Mouse (Mus musculus) limb, embryonic 10.5 days (tissue): ENCODE results near the gene Lrrc74a. TPM values are rescaled to one million over a fixed set of nuclear protein-coding genes. Genes with fewer than 3 reads are reported as not detected.
A peak's percentile ranks its signal among the peaks of the same experiment; 100 is the strongest.

ENCODE experiments used
- DNase-seq: peaks from one replicate; pipeline ENCODE4 v3.0.0-alpha.2; 2017; ENCODE audit warnings: low spot score
- H3K27ac ChIP-seq: fragments of 300-500 bp; sonication (generic); 2 replicates; pipeline ENCODE4 v1.5.1; 2016; ENCODE audit warnings: mild to moderate bottlenecking
- H3K27me3 ChIP-seq: fragments of 300-500 bp; sonication (generic); 2 replicates; pipeline ENCODE4 v1.6.1; 2016; ENCODE audit warnings: low read depth, mild to moderate bottlenecking; ENCODE audit not compliant: poor library complexity, severe bottlenecking
- H3K36me3 ChIP-seq: fragments of 300-500 bp; sonication (generic); 2 replicates; pipeline ENCODE4 v1.6.1; 2016; ENCODE audit warnings: mild to moderate bottlenecking, moderate library complexity
- H3K4me1 ChIP-seq: fragments of 300-500 bp; sonication (generic); 2 replicates; pipeline ENCODE4 v1.6.1; 2016
- H3K4me3 ChIP-seq: fragments of 300-500 bp; sonication (generic); 2 replicates; pipeline ENCODE4 v1.5.1; 2016; ENCODE audit warnings: mild to moderate bottlenecking, moderate library complexity
- H3K9me3 ChIP-seq: fragments of 300-500 bp; sonication (generic); replicated peaks from 2 replicates; pipeline ENCODE4 v1.6.1; 2016; ENCODE audit warnings: mild to moderate bottlenecking
- WGBS: fragments of 180-500 bp; shearing (Covaris S2); methylation state at CpG from one replicate; pipeline ENCODE4 v1.1.7; 2016; 5-methylcytosine and 5-hydroxymethylcytosine counted together
- polyA plus RNA-seq: library from polyadenylated mRNA; unstranded; fragments of >200 nt; fragmentation: Nextera tagmentation; extraction: Ambion mirVana; gene quantifications from 2 replicates; pipeline ENCODE4 v1.2.1, GENCODE M21; 2016

Gene Lrrc74a
- polyA plus RNA-seq, 1 experiment from 2014 or later: not detected

GRCm38 (mm10) chr12:86795838-86796232 lies 61.7 kb downstream of the Lrrc74a start:
- WGBS: 0% methylated on average over 4 of the region's 4 CpGs

GRCm38 (mm10) chr12:86796351-86796750 lies 62.2 kb downstream of the Lrrc74a start:
- H3K27ac ChIP-seq: peak overlapping the region; percentile 8; the same call in 1 of the 2 replicates
- no peaks in the 10 kb centered on the region for H3K9me3 ChIP-seq

More at GRCm38 (mm10) chr12:86795838-86796232, 61.7 kb downstream of the Lrrc74a start:
- Histone ChIP-seq H3K4me1 (peaks cover 22% of the 10 kb centered on the region), H3K27ac (peak overlapping the region; percentile 8; the same call in 1 of the 2 replicates), H3K27me3 (no peaks in the 10 kb centered on the region), H3K36me3 (no peaks in the 10 kb centered on the region), H3K9me3 (no peaks in the 10 kb centered on the region), H3K4me3 (no peak overlapping the region)
- DNase-seq: peak; percentile 89

GRCm38 (mm10) chr12:86797771-86798170 lies 63.6 kb downstream of the Lrrc74a start:
- peaks cover 41% of the 10 kb centered on the region for H3K4me1 ChIP-seq
- H3K9me3 ChIP-seq: no peaks in the 10 kb centered on the region
- H3K27me3 ChIP-seq: no peaks in the 10 kb centered on the region
- DNase-seq: no peak
- H3K27ac ChIP-seq: peak overlapping the region; percentile 33; the same call in 1 of the 2 replicates
- WGBS: 85% methylated on average over 4 of the region's 4 CpGs
- H3K4me3 ChIP-seq: no peak overlapping the region
- no peaks in the 10 kb centered on the region for H3K36me3 ChIP-seq

More at GRCm38 (mm10) chr12:86796351-86796750, 62.2 kb downstream of the Lrrc74a start:
- Histone ChIP-seq H3K27me3 (no peaks in the 10 kb centered on the region), H3K4me1 (peaks cover 27% of the 10 kb centered on the region), H3K36me3 (no peaks in the 10 kb centered on the region), H3K4me3 (no peak overlapping the region)
- WGBS: 81% methylated on average over 3 of the region's 3 CpGs
- DNase-seq: no peak

- H3K4me3 ChIP-seq: no peak overlapping the region; the same call in 1 of the 2 replicates
- peak; percentile 94 for DNase-seq
Measured at GRCm38 (mm10) chr12:86798773-86799540, 64.8 kb downstream of the Lrrc74a start.

GRCm38 (mm10) chr12:86799786-86800185 lies 65.6 kb downstream of the Lrrc74a start:
- no peak for DNase-seq
- Histone ChIP-seq H3K27me3 (no peaks in the 10 kb centered on the region), H3K27ac (peak overlapping the region; percentile 86; the same call in 1 of the 2 replicates), H3K4me3 (no peak overlapping the region), H3K4me1 (peaks cover 61% of the 10 kb centered on the region), H3K9me3 (no peaks in the 10 kb centered on the region), H3K36me3 (no peaks in the 10 kb centered on the region)
- WGBS: 89% methylated on average over 7 of the region's 7 CpGs

More at GRCm38 (mm10) chr12:86798773-86799540, 64.8 kb downstream of the Lrrc74a start:
- no peaks in the 10 kb centered on the region for H3K36me3 ChIP-seq
- no peaks in the 10 kb centered on the region for H3K9me3 ChIP-seq
- H3K4me1 ChIP-seq: peaks cover 53% of the 10 kb centered on the region
- no peaks in the 10 kb centered on the region for H3K27me3 ChIP-seq
- peak overlapping the region; percentile 86 for H3K27ac ChIP-seq
- WGBS: 24% methylated on average over 14 of the region's 14 CpGs

GRCm38 (mm10) chr12:86800336-86800735 lies 66.2 kb downstream of the Lrrc74a start:
- peaks cover 65% of the 10 kb centered on the region for H3K4me1 ChIP-seq
- H3K36me3 ChIP-seq: no peaks in the 10 kb centered on the region
- H3K27me3 ChIP-seq: no peaks in the 10 kb centered on the region
- DNase-seq: no peak
- 26% methylated on average over 4 of the region's 4 CpGs for WGBS
- H3K27ac ChIP-seq: peak overlapping the region; percentile 94
- H3K4me3 ChIP-seq: no peak overlapping the region
- H3K9me3 ChIP-seq: no peaks in the 10 kb centered on the region

- DNase-seq: no peak
- Histone ChIP-seq H3K27me3 (no peaks in the 10 kb centered on the region), H3K9me3 (no peaks in the 10 kb centered on the region), H3K27ac (peak overlapping the region; percentile 94), H3K36me3 (no peaks in the 10 kb centered on the region), H3K4me3 (peak overlapping the region; percentile 41), H3K4me1 (peaks cover 69% of the 10 kb centered on the region)
- 3% methylated on average over 7 of the region's 7 CpGs for WGBS
Measured at GRCm38 (mm10) chr12:86800765-86801147, 66.6 kb downstream of the Lrrc74a start.

GRCm38 (mm10) chr12:86801148-86802004 lies 67.2 kb downstream of the Lrrc74a start:
- H3K27me3 ChIP-seq: no peaks in the 10 kb centered on the region
- no peaks in the 10 kb centered on the region for H3K36me3 ChIP-seq
- peak overlapping the region; percentile 94 for H3K27ac ChIP-seq
- peak overlapping the region; percentile 41 for H3K4me3 ChIP-seq
- peak; percentile 84 for DNase-seq
- 2% methylated on average over 23 of the region's 23 CpGs for WGBS
- no peaks in the 10 kb centered on the region for H3K9me3 ChIP-seq
- peaks cover 75% of the 10 kb centered on the region for H3K4me1 ChIP-seq

- Histone ChIP-seq H3K36me3 (no peaks in the 10 kb centered on the region), H3K4me3 (peak overlapping the region; percentile 41), H3K27ac (peak overlapping the region; percentile 94), H3K9me3 (no peaks in the 10 kb centered on the region), H3K4me1 (peaks cover 82% of the 10 kb centered on the region), H3K27me3 (no peaks in the 10 kb centered on the region)
- WGBS: 2% methylated on average over 17 of the region's 17 CpGs
- peak; percentile 85 for DNase-seq
Measured at GRCm38 (mm10) chr12:86802005-86802671, 68.0 kb downstream of the Lrrc74a start.

GRCm38 (mm10) chr12:86802899-86803298 lies 68.7 kb downstream of the Lrrc74a start:
- no peak for DNase-seq
- H3K9me3 ChIP-seq: no peaks in the 10 kb centered on the region
- 59% methylated on average over 3 of the region's 3 CpGs for WGBS
- no peaks in the 10 kb centered on the region for H3K27me3 ChIP-seq
- peak overlapping the region; percentile 94 for H3K27ac ChIP-seq
- H3K4me1 ChIP-seq: peaks cover 90% of the 10 kb centered on the region
- no peaks in the 10 kb centered on the region for H3K36me3 ChIP-seq
- H3K4me3 ChIP-seq: peak overlapping the region; percentile 41; the same call in 1 of the 2 replicates

GRCm38 (mm10) chr12:86803651-86804307 lies 69.6 kb downstream of the Lrrc74a start:
- H3K36me3 ChIP-seq: no peaks in the 10 kb centered on the region
- WGBS: 54% methylated on average over 6 of the region's 6 CpGs
- H3K9me3 ChIP-seq: no peaks in the 10 kb centered on the region
- DNase-seq: no peak
- H3K27ac ChIP-seq: peak overlapping the region; percentile 94
- no peaks in the 10 kb centered on the region for H3K27me3 ChIP-seq
- H3K4me1 ChIP-seq: peaks cover 96% of the 10 kb centered on the region
- no peak overlapping the region for H3K4me3 ChIP-seq

GRCm38 (mm10) chr12:86804308-86804700 lies 70.1 kb downstream of the Lrrc74a start:
- H3K27ac ChIP-seq: peak overlapping the region; percentile 94
- H3K4me3 ChIP-seq: no peak overlapping the region
- no peaks in the 10 kb centered on the region for H3K36me3 ChIP-seq
- no peaks in the 10 kb centered on the region for H3K27me3 ChIP-seq
- H3K9me3 ChIP-seq: no peaks in the 10 kb centered on the region
- 48% methylated on average over 4 of the region's 4 CpGs for WGBS
- no peak for DNase-seq
- peaks cover 96% of the 10 kb centered on the region for H3K4me1 ChIP-seq
